Mouse (Mus musculus) NIH3T3 (cell line): ENCODE data around the gene Elob.

Experiments
- DNase-seq: peaks from one replicate; pipeline ENCODE4 v3.0.0-alpha.2; 2012; ENCODE audit warnings: low read depth

Gene Elob

DNA sequence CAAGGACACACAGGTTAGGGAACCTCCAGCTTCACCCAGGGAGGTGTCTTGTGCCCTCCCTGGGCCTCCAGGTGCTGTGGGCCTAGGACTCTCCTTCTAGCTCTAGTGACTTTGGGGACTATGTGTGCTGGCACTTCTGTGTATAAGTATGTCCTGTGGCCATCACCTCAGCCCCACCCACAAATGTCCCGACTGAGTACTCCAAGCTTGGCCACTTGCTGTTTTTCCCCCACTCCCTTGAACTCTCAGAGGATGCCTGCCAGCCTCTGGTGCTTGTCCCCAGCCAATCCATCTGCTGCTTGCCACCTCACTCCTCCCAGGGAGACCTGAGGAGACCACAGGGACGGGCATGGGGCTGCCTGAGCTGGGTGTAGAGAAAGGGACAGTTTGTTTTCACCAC is 50.5 kb downstream of the Elob start:
- no peak for DNase-seq

GRCm38 (mm10) chr17:23777141-23777540 is 51.8 kb downstream of the Elob start:
- DNase-seq, result no peak

GRCm38 (mm10) chr17:23776216-23776615 is 52.7 kb downstream of the Elob start:
- DNase-seq, result no peak
